Mouse (Mus musculus) testis, adult 2 months (tissue): ENCODE measurements at regions not wholly inside any gene's neighbourhood (a gene's known extent, or its start where the extent isn't known, plus 50 kb on each side); places are given as distances from the start of the nearest gene placed in this dataset.

Source experiments
- CTCF ChIP-seq: fragments of 200-500 bp; IDR thresholded peaks from 2 replicates; pipeline ENCODE4 v1.5.1; 2012; ENCODE audit warnings: low read depth, mild to moderate bottlenecking, inconsistent platforms, low read length, moderate library complexity; ENCODE audit not compliant: control insufficient read depth, insufficient read depth, insufficient replicate concordance
- POLR2A ChIP-seq: fragments of 200-500 bp; IDR thresholded peaks from 2 replicates; pipeline ENCODE4 v1.6.1; 2012; ENCODE audit warnings: low read depth, mild to moderate bottlenecking, inconsistent platforms, low read length, moderate library complexity; ENCODE audit not compliant: control insufficient read depth

DNA sequence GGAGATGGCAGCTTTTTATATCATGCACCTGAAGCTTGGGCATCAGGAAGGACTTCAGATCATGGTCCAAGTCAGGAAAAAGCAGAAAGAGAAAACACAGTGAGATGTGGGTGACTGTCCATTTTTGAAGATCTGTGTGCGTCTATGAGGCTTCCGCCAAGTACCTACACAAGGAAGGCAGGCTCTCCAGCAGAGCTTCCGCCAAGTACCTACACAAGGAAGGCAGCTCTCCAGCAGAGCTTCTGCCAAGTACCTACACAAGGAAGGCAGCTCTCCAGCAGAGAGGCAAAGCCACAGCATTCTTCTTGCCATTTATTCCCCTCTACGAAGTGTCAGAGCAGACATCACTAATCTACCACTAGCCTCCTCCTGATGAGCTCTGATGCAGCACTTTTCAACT is 231.1 kb upstream of the Eif4g2 start:
- TF ChIP-seq CTCF (no peak), POLR2A (no peak)
